Mouse (Mus musculus): ENCODE measurements at regions not wholly inside any gene's neighbourhood (a gene's known extent, or its start where the extent isn't known, plus 50 kb on each side); places are given as distances from the start of the nearest gene placed in this dataset.

- Histone ChIP-seq H3K27me3 (ENCODE audit: control insufficient read depth, insufficient read depth, low read length) (no peaks in the 10 kb centered on the region), H3K9me3 (ENCODE audit: control insufficient read depth, low read length) (no peaks in the 10 kb centered on the region), H3K4me1 (ENCODE audit: control insufficient read depth, insufficient read depth, low read length) (no peaks in the 10 kb centered on the region), H3K9ac (replicated peaks; ENCODE audit: low read depth, low read length) (no peak overlapping the region), H3K4me3 (ENCODE audit: low read depth, low read length) (no peak overlapping the region), H3K36me3 (ENCODE audit: control insufficient read depth, insufficient read depth, low read length) (no peaks in the 10 kb centered on the region), H3K4me2 (ENCODE audit: low read depth, low read length) (no peak overlapping the region), H3K27ac (ENCODE audit: low read depth, low read length) (no peak overlapping the region)
- no peak for ATAC-seq (ENCODE audit: low read depth)
- 72% methylated on average over 11 of the region's 11 CpGs for WGBS
These were observed 95.0 kb upstream of the Supt20 start for GRCm38 (mm10) chr3:54597326-54598274.

- Histone ChIP-seq H3K36me3 (ENCODE audit: control insufficient read depth, insufficient read depth, low read length) (no peaks in the 10 kb centered on the region), H3K4me3 (ENCODE audit: low read depth, low read length) (no peak overlapping the region), H3K27me3 (ENCODE audit: control insufficient read depth, insufficient read depth, low read length) (no peaks in the 10 kb centered on the region), H3K4me1 (ENCODE audit: control insufficient read depth, insufficient read depth, low read length) (no peaks in the 10 kb centered on the region), H3K27ac (ENCODE audit: low read depth, low read length) (no peak overlapping the region), H3K4me2 (ENCODE audit: low read depth, low read length) (no peak overlapping the region), H3K9me3 (ENCODE audit: control insufficient read depth, low read length) (no peaks in the 10 kb centered on the region), H3K9ac (replicated peaks; ENCODE audit: low read depth, low read length) (no peak overlapping the region)
- ATAC-seq (ENCODE audit: low read depth) = no peak
- 41% methylated on average over 5 of the region's 5 CpGs for WGBS
These were observed 94.3 kb upstream of the Supt20 start for GRCm38 (mm10) chr3:54598296-54598695.

- Histone ChIP-seq H3K4me3 (ENCODE audit: low read depth, low read length) (no peak overlapping the region), H3K9me3 (ENCODE audit: control insufficient read depth, low read length) (no peaks in the 10 kb centered on the region), H3K27me3 (ENCODE audit: control insufficient read depth, insufficient read depth, low read length) (no peaks in the 10 kb centered on the region), H3K27ac (ENCODE audit: low read depth, low read length) (no peak overlapping the region), H3K4me2 (ENCODE audit: low read depth, low read length) (no peak overlapping the region), H3K4me1 (ENCODE audit: control insufficient read depth, insufficient read depth, low read length) (no peaks in the 10 kb centered on the region), H3K36me3 (ENCODE audit: control insufficient read depth, insufficient read depth, low read length) (no peaks in the 10 kb centered on the region), H3K9ac (replicated peaks; ENCODE audit: low read depth, low read length) (no peak overlapping the region)
- ATAC-seq (ENCODE audit: low read depth) = no peak
- 82% methylated on average over 4 of the region's 4 CpGs for WGBS
These were observed 87.8 kb upstream of the Supt20 start for GRCm38 (mm10) chr3:54604705-54605379.

- no peak for ATAC-seq (ENCODE audit: low read depth)
These were observed 81.1 kb upstream of the Supt20 start for GRCm38 (mm10) chr3:54611431-54611990.

GRCm38 (mm10) chr3:54613845-54614244 lies 78.8 kb upstream of the Supt20 start:
- Histone ChIP-seq H3K4me1 (ENCODE audit: control insufficient read depth, insufficient read depth, low read length) (no peaks in the 10 kb centered on the region), H3K27ac (ENCODE audit: low read depth, low read length) (no peak overlapping the region)

More at GRCm38 (mm10) chr3:54611431-54611990, 81.1 kb upstream of the Supt20 start:
- Histone ChIP-seq H3K4me3 (ENCODE audit: low read depth, low read length) (no peak overlapping the region), H3K27me3 (ENCODE audit: control insufficient read depth, insufficient read depth, low read length) (no peaks in the 10 kb centered on the region), H3K4me1 (ENCODE audit: control insufficient read depth, insufficient read depth, low read length) (no peaks in the 10 kb centered on the region), H3K36me3 (ENCODE audit: control insufficient read depth, insufficient read depth, low read length) (no peaks in the 10 kb centered on the region), H3K27ac (ENCODE audit: low read depth, low read length) (no peak overlapping the region), H3K9me3 (ENCODE audit: control insufficient read depth, low read length) (no peaks in the 10 kb centered on the region), H3K4me2 (ENCODE audit: low read depth, low read length) (no peak overlapping the region), H3K9ac (replicated peaks; ENCODE audit: low read depth, low read length) (no peak overlapping the region)
- WGBS = 82% methylated on average over 10 of the region's 10 CpGs

GRCm38 (mm10) chr3:54617298-54617697 lies 75.3 kb upstream of the Supt20 start:
- 93% methylated on average over 4 of the region's 4 CpGs for WGBS
- Histone ChIP-seq H3K4me1 (ENCODE audit: control insufficient read depth, insufficient read depth, low read length) (no peaks in the 10 kb centered on the region), H3K9me3 (ENCODE audit: control insufficient read depth, low read length) (no peaks in the 10 kb centered on the region), H3K4me2 (ENCODE audit: low read depth, low read length) (no peak overlapping the region), H3K4me3 (ENCODE audit: low read depth, low read length) (no peak overlapping the region), H3K27ac (ENCODE audit: low read depth, low read length) (no peak overlapping the region), H3K9ac (replicated peaks; ENCODE audit: low read depth, low read length) (no peak overlapping the region), H3K36me3 (ENCODE audit: control insufficient read depth, insufficient read depth, low read length) (no peaks in the 10 kb centered on the region), H3K27me3 (ENCODE audit: control insufficient read depth, insufficient read depth, low read length) (no peaks in the 10 kb centered on the region)
- ATAC-seq (ENCODE audit: low read depth) = no peak

More at GRCm38 (mm10) chr3:54613845-54614244, 78.8 kb upstream of the Supt20 start:
- Histone ChIP-seq H3K9ac (replicated peaks; ENCODE audit: low read depth, low read length) (no peak overlapping the region), H3K27me3 (ENCODE audit: control insufficient read depth, insufficient read depth, low read length) (no peaks in the 10 kb centered on the region), H3K4me3 (ENCODE audit: low read depth, low read length) (no peak overlapping the region), H3K36me3 (ENCODE audit: control insufficient read depth, insufficient read depth, low read length) (no peaks in the 10 kb centered on the region), H3K4me2 (ENCODE audit: low read depth, low read length) (no peak overlapping the region), H3K9me3 (ENCODE audit: control insufficient read depth, low read length) (no peaks in the 10 kb centered on the region)
- ATAC-seq (ENCODE audit: low read depth) = no peak
- 79% methylated on average over 2 of the region's 2 CpGs for WGBS

- Histone ChIP-seq H3K36me3 (ENCODE audit: control insufficient read depth, insufficient read depth, low read length) (no peaks in the 10 kb centered on the region), H3K27me3 (ENCODE audit: control insufficient read depth, insufficient read depth, low read length) (no peaks in the 10 kb centered on the region), H3K9ac (replicated peaks; ENCODE audit: low read depth, low read length) (no peak overlapping the region), H3K4me2 (ENCODE audit: low read depth, low read length) (no peak overlapping the region), H3K4me1 (ENCODE audit: control insufficient read depth, insufficient read depth, low read length) (no peaks in the 10 kb centered on the region), H3K27ac (ENCODE audit: low read depth, low read length) (no peak overlapping the region), H3K9me3 (ENCODE audit: control insufficient read depth, low read length) (no peaks in the 10 kb centered on the region), H3K4me3 (ENCODE audit: low read depth, low read length) (no peak overlapping the region)
- 92% methylated on average over 4 of the region's 4 CpGs for WGBS
- no peak for ATAC-seq (ENCODE audit: low read depth)
These were observed 74.3 kb upstream of the Supt20 start for GRCm38 (mm10) chr3:54618286-54618685.

- 0 out of 2 replicates have a peak, but pooled peaks cover 5% of the 10 kb centered on the region for H3K9me3 ChIP-seq (ENCODE audit: control insufficient read depth, low read length)
- no peak for ATAC-seq (ENCODE audit: low read depth)
- H3K4me1 ChIP-seq (ENCODE audit: control insufficient read depth, insufficient read depth, low read length) = no peaks in the 10 kb centered on the region
- H3K27ac ChIP-seq (ENCODE audit: low read depth, low read length) = no peak overlapping the region
- no peaks in the 10 kb centered on the region for H3K36me3 ChIP-seq (ENCODE audit: control insufficient read depth, insufficient read depth, low read length)
- 88% methylated on average over 7 of the region's 7 CpGs for WGBS
- no peak overlapping the region for H3K4me2 ChIP-seq (ENCODE audit: low read depth, low read length)
- no peak overlapping the region for H3K4me3 ChIP-seq (ENCODE audit: low read depth, low read length)
- no peak overlapping the region for H3K9ac ChIP-seq (replicated peaks; ENCODE audit: low read depth, low read length)
- H3K27me3 ChIP-seq (ENCODE audit: control insufficient read depth, insufficient read depth, low read length) = no peaks in the 10 kb centered on the region
These were observed 62.4 kb upstream of the Supt20 start for GRCm38 (mm10) chr3:54630254-54630653.

GRCm38 (mm10) chr3:54632731-54633130 lies 59.9 kb upstream of the Supt20 start:
- H3K4me2 ChIP-seq (ENCODE audit: low read depth, low read length) = no peak overlapping the region
- no peak overlapping the region for H3K9ac ChIP-seq (replicated peaks; ENCODE audit: low read depth, low read length)
- no peak overlapping the region for H3K27ac ChIP-seq (ENCODE audit: low read depth, low read length)
- H3K9me3 ChIP-seq (ENCODE audit: control insufficient read depth, low read length) = 0 out of 2 replicates have a peak, but pooled peaks cover 5% of the 10 kb centered on the region
- ATAC-seq (ENCODE audit: low read depth) = no peak
- no peaks in the 10 kb centered on the region for H3K4me1 ChIP-seq (ENCODE audit: control insufficient read depth, insufficient read depth, low read length)
- no peak overlapping the region for H3K4me3 ChIP-seq (ENCODE audit: low read depth, low read length)
- no peaks in the 10 kb centered on the region for H3K36me3 ChIP-seq (ENCODE audit: control insufficient read depth, insufficient read depth, low read length)
- H3K27me3 ChIP-seq (ENCODE audit: control insufficient read depth, insufficient read depth, low read length) = no peaks in the 10 kb centered on the region
- 97% methylated on average over 13 of the region's 13 CpGs for WGBS

All from neural tube, embryonic 14.5 days (tissue).